9 mouse cellular contexts compared by ENCODE assay signal in the genomic region with DNA sequence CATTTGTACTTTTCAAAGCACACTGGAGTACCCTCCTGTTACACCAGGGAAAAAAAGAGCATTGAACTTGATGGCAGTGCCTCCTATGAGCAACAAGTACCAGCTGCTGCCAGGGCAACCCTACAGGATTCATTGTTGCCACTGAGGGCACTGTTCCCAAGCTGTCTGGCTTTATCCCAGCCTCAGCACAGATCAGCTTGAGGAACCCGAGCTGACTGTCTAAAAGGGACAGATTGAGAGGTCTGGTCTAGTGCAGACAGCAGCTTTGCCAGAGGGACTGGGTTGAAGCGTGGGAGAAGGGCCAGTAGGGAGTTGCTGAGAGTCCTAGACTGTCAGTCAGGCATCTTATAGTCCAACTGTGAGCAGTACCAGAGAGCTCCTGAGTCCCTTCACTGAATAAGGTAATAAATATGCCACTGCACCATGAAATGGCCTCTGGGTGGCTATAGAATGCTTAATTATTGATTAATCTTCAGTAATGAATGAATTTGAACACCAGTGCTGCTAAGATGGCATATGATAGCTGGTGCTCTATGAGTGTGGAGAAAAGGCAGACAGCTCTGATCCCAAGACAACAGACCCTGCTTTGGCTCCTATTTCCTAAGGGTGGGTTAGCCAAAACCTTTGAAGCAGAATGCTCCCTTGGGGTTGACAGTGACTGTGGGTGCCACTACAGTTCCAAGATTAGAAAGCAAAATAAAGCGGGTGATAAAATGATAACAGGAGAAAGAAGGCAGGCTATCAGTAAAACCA.
DNase-seq lines count a peak whose midpoint lies in the region; ATAC-seq lines count a peak whose summit lies in the region.
"Had no signal": no experiment of that assay in that cellular context is flagged by ENCODE, and none has a peak within 500 bp of the region (broad histone marks: within the 10 kb centered on the region; RNA-seq: fewer than 3 reads in every experiment).

No protein-coding gene starts in this region.

- no peaks in the 10 kb centered on the region for H3K27me3 ChIP-seq in forebrain, embryonic 15.5 days
- no peaks in the 10 kb centered on the region for H3K27me3 ChIP-seq in forebrain, embryonic 12.5 days

- 43% methylated on average over 3 of the region's 3 CpGs for WGBS in forebrain, embryonic 15.5 days
- 74% methylated on average over 3 of the region's 3 CpGs for WGBS in forebrain, embryonic 12.5 days

- no peak overlapping the region for H3K9ac ChIP-seq in forebrain, embryonic 15.5 days (replicated peaks)
- H3K9ac ChIP-seq in forebrain, embryonic 12.5 days, result no peak overlapping the region

- peak overlapping the region; percentile 60 for H3K27ac ChIP-seq in forebrain, embryonic 15.5 days (replicated peaks)
- no peak overlapping the region for H3K27ac ChIP-seq in forebrain, embryonic 12.5 days

- no peaks in the 10 kb centered on the region for H3K9me3 ChIP-seq in forebrain, embryonic 15.5 days
- no peaks in the 10 kb centered on the region for H3K9me3 ChIP-seq in forebrain, embryonic 12.5 days

- H3K4me3 ChIP-seq in forebrain, embryonic 15.5 days, result no peak overlapping the region
- no peak overlapping the region for H3K4me3 ChIP-seq in forebrain, embryonic 12.5 days (replicated peaks)

- H3K4me2 ChIP-seq in forebrain, embryonic 15.5 days (replicated peaks), result no peak overlapping the region
- H3K4me2 ChIP-seq in forebrain, embryonic 12.5 days, result no peak overlapping the region

- DNase-seq in lung, postnatal 10 days, result peak; percentile 21
- DNase-seq in lung, adult 18-20 months, result no peak
- peak; percentile 8 for DNase-seq in gastrocnemius, postnatal 25 days
- DNase-seq in right cerebral cortex, postnatal 14 days, result peak; percentile 7
- no peak for DNase-seq in embryo, embryonic 9.5 days (ENCODE audit: extremely low spot score)

- H3K36me3 ChIP-seq in forebrain, embryonic 15.5 days, result no peaks in the 10 kb centered on the region
- no peaks in the 10 kb centered on the region for H3K36me3 ChIP-seq in forebrain, embryonic 12.5 days (replicated peaks)

- ATAC-seq in forebrain, embryonic 15.5 days (replicated peaks), result peak; percentile 96
- no peak for ATAC-seq in forebrain, embryonic 12.5 days (ENCODE audit: low FRiP score)
- ATAC-seq in monocyte, adult 5-6 weeks (replicated peaks; ENCODE audit: insufficient number of reproducible peaks, low FRiP score, low TSS enrichment, poor library complexity, severe bottlenecking), result no peak
- ATAC-seq: lung, postnatal 0 days had no signal

- H3K4me1 ChIP-seq in forebrain, embryonic 15.5 days, result peaks cover 9% of the 10 kb centered on the region
- H3K4me1 ChIP-seq in forebrain, embryonic 12.5 days, result no peaks in the 10 kb centered on the region

Comparison
In these comparisons a context has a peak if more than half of its experiments do, and no peak if none do; other contexts are left out.
1. DNase-seq: peak in lung, postnatal 10 days (single experiment), gastrocnemius, postnatal 25 days (single experiment) and right cerebral cortex, postnatal 14 days (single experiment); none in lung, adult 18-20 months (0 of 2) and embryo, embryonic 9.5 days (single experiment).